Mouse (Mus musculus): ENCODE data around the gene Stat6. TPM values are rescaled to one million over a fixed set of nuclear protein-coding genes. Genes with fewer than 3 reads are reported as not detected.
"Not testable (repeated sequence)": the region's sequence is repeated elsewhere in the genome, so short reads cannot be mapped to it uniquely, and the experiment has no call there.

Gene Stat6
- polyA plus RNA-seq, 1 experiment from 2014 or later = 22.9 TPM

GRCm38 (mm10) chr10:127652906-127653638, 10.3 kb downstream of the Stat6 start:
- WGBS = 47% methylated on average over 21 of the region's 21 CpGs
- Histone ChIP-seq H3K36me3 (ENCODE audit: control insufficient read depth, insufficient read depth, low read length) (peaks cover 67% of the 10 kb centered on the region), H3K9ac (ENCODE audit: low read depth, low read length) (0 out of 2 replicates have a peak overlapping the region, but pooled peaks have one; percentile 32), H3K4me1 (ENCODE audit: control insufficient read depth, insufficient read depth, low read length) (no peaks in the 10 kb centered on the region), H3K4me3 (ENCODE audit: low read depth, low read length) (no peak overlapping the region), H3K4me2 (ENCODE audit: low read depth, low read length) (peak overlapping the region; percentile 26), H3K27ac (replicated peaks; ENCODE audit: low read depth, low read length) (no peak overlapping the region), H3K27me3 (replicated peaks; ENCODE audit: control insufficient read depth, insufficient read depth, low read length) (no peaks in the 10 kb centered on the region), H3K9me3 (ENCODE audit: control insufficient read depth, low read length) (no peaks in the 10 kb centered on the region)
- ATAC-seq (ENCODE audit: low read depth) (no peak), DNase-seq (ENCODE audit: low spot score) (no peak)

GRCm38 (mm10) chr10:127654970-127655579, 12.3 kb downstream of the Stat6 start:
- no peaks in the 10 kb centered on the region for H3K9me3 ChIP-seq (ENCODE audit: control insufficient read depth, low read length)
- WGBS = 59% methylated on average over 16 of the region's 16 CpGs
- H3K4me2 ChIP-seq (ENCODE audit: low read depth, low read length) = no peak overlapping the region
- H3K27ac ChIP-seq (replicated peaks; ENCODE audit: low read depth, low read length) = no peak overlapping the region
- no peaks in the 10 kb centered on the region for H3K27me3 ChIP-seq (replicated peaks; ENCODE audit: control insufficient read depth, insufficient read depth, low read length)
- H3K9ac ChIP-seq (ENCODE audit: low read depth, low read length) = no peak overlapping the region
- H3K4me1 ChIP-seq (ENCODE audit: control insufficient read depth, insufficient read depth, low read length) = no peaks in the 10 kb centered on the region
- ATAC-seq (ENCODE audit: low read depth) = no peak
- peaks cover 60% of the 10 kb centered on the region for H3K36me3 ChIP-seq (ENCODE audit: control insufficient read depth, insufficient read depth, low read length)
- DNase-seq (ENCODE audit: low spot score) = no peak
- H3K4me3 ChIP-seq (ENCODE audit: low read depth, low read length) = no peak overlapping the region

GRCm38 (mm10) chr10:127657617-127658016, 14.8 kb downstream of the Stat6 start:
- not testable (repeated sequence) for H3K4me2 ChIP-seq (ENCODE audit: low read depth, low read length); H3K9me3 ChIP-seq (ENCODE audit: control insufficient read depth, low read length); DNase-seq (ENCODE audit: low spot score); H3K27me3 ChIP-seq (replicated peaks; ENCODE audit: control insufficient read depth, insufficient read depth, low read length); ATAC-seq (ENCODE audit: low read depth); H3K4me3 ChIP-seq (ENCODE audit: low read depth, low read length); H3K27ac ChIP-seq (replicated peaks; ENCODE audit: low read depth, low read length); H3K9ac ChIP-seq (ENCODE audit: low read depth, low read length)
- Histone ChIP-seq H3K36me3 (ENCODE audit: control insufficient read depth, insufficient read depth, low read length) (peaks cover 58% of the 10 kb centered on the region), H3K4me1 (ENCODE audit: control insufficient read depth, insufficient read depth, low read length) (peaks cover 14% of the 10 kb centered on the region)
- WGBS = 60% methylated on average over 6 of the region's 6 CpGs

GRCm38 (mm10) chr10:127658076-127658475, 15.3 kb downstream of the Stat6 start:
- Histone ChIP-seq H3K27ac (replicated peaks; ENCODE audit: low read depth, low read length) (no peak overlapping the region), H3K4me3 (ENCODE audit: low read depth, low read length) (no peak overlapping the region), H3K9me3 (ENCODE audit: control insufficient read depth, low read length) (no peaks in the 10 kb centered on the region), H3K4me2 (ENCODE audit: low read depth, low read length) (no peak overlapping the region), H3K27me3 (replicated peaks; ENCODE audit: control insufficient read depth, insufficient read depth, low read length) (no peaks in the 10 kb centered on the region), H3K36me3 (ENCODE audit: control insufficient read depth, insufficient read depth, low read length) (peaks cover 62% of the 10 kb centered on the region), H3K4me1 (ENCODE audit: control insufficient read depth, insufficient read depth, low read length) (peaks cover 19% of the 10 kb centered on the region), H3K9ac (ENCODE audit: low read depth, low read length) (no peak overlapping the region)
- no peak for DNase-seq (ENCODE audit: low spot score)
- ATAC-seq (ENCODE audit: low read depth) = no peak
- WGBS = 16% methylated on average over 6 of the region's 6 CpGs

- H3K27ac ChIP-seq (replicated peaks; ENCODE audit: low read depth, low read length) = no peak overlapping the region
- WGBS = 44% methylated on average over 1 of the region's 1 CpGs
- peaks cover 31% of the 10 kb centered on the region for H3K4me1 ChIP-seq (ENCODE audit: control insufficient read depth, insufficient read depth, low read length)
- no peak for DNase-seq (ENCODE audit: low spot score)
- H3K9me3 ChIP-seq (ENCODE audit: control insufficient read depth, low read length) = no peaks in the 10 kb centered on the region
- no peak for ATAC-seq (ENCODE audit: low read depth)
- peaks cover 68% of the 10 kb centered on the region for H3K36me3 ChIP-seq (ENCODE audit: control insufficient read depth, insufficient read depth, low read length)
- no peak overlapping the region for H3K9ac ChIP-seq (ENCODE audit: low read depth, low read length)
- no peak overlapping the region for H3K4me3 ChIP-seq (ENCODE audit: low read depth, low read length)
- no peak overlapping the region for H3K4me2 ChIP-seq (ENCODE audit: low read depth, low read length)
- H3K27me3 ChIP-seq (replicated peaks; ENCODE audit: control insufficient read depth, insufficient read depth, low read length) = no peaks in the 10 kb centered on the region
Observed at GRCm38 (mm10) chr10:127659551-127659950, 16.8 kb downstream of the Stat6 start.

GRCm38 (mm10) chr10:127661291-127661914, 18.6 kb downstream of the Stat6 start:
- H3K4me1 ChIP-seq (ENCODE audit: control insufficient read depth, insufficient read depth, low read length) = peaks cover 38% of the 10 kb centered on the region
- H3K27me3 ChIP-seq (replicated peaks; ENCODE audit: control insufficient read depth, insufficient read depth, low read length) = no peaks in the 10 kb centered on the region
- peaks cover 56% of the 10 kb centered on the region for H3K36me3 ChIP-seq (ENCODE audit: control insufficient read depth, insufficient read depth, low read length)
- H3K4me2 ChIP-seq (ENCODE audit: low read depth, low read length) = peak overlapping the region; percentile 73
- H3K27ac ChIP-seq (replicated peaks; ENCODE audit: low read depth, low read length) = peak overlapping the region; percentile 77
- H3K9me3 ChIP-seq (ENCODE audit: control insufficient read depth, low read length) = no peaks in the 10 kb centered on the region
- ATAC-seq (ENCODE audit: low read depth) (no peak), DNase-seq (ENCODE audit: low spot score) (no peak)
- WGBS = 28% methylated on average over 14 of the region's 14 CpGs
- peak overlapping the region; percentile 85 for H3K4me3 ChIP-seq (ENCODE audit: low read depth, low read length)
- peak overlapping the region; percentile 59 for H3K9ac ChIP-seq (ENCODE audit: low read depth, low read length)

GRCm38 (mm10) chr10:127661915-127662663, 19.3 kb downstream of the Stat6 start:
- peak; percentile 86 for DNase-seq (ENCODE audit: low spot score)
- Histone ChIP-seq H3K4me1 (ENCODE audit: control insufficient read depth, insufficient read depth, low read length) (peaks cover 38% of the 10 kb centered on the region), H3K27ac (replicated peaks; ENCODE audit: low read depth, low read length) (peak overlapping the region; percentile 77), H3K9me3 (ENCODE audit: control insufficient read depth, low read length) (no peaks in the 10 kb centered on the region), H3K27me3 (replicated peaks; ENCODE audit: control insufficient read depth, insufficient read depth, low read length) (no peaks in the 10 kb centered on the region), H3K4me2 (ENCODE audit: low read depth, low read length) (peak overlapping the region; percentile 73), H3K36me3 (ENCODE audit: control insufficient read depth, insufficient read depth, low read length) (peaks cover 53% of the 10 kb centered on the region), H3K9ac (ENCODE audit: low read depth, low read length) (peak overlapping the region; percentile 59), H3K4me3 (ENCODE audit: low read depth, low read length) (peak overlapping the region; percentile 85)
- WGBS = 10% methylated on average over 16 of the region's 16 CpGs
- ATAC-seq (ENCODE audit: low read depth) = peak; percentile 7

- Histone ChIP-seq H3K27me3 (replicated peaks; ENCODE audit: control insufficient read depth, insufficient read depth, low read length) (no peaks in the 10 kb centered on the region), H3K9ac (ENCODE audit: low read depth, low read length) (peak overlapping the region; percentile 35; the same call in 1 of the 2 replicates), H3K9me3 (ENCODE audit: control insufficient read depth, low read length) (no peaks in the 10 kb centered on the region), H3K4me3 (ENCODE audit: low read depth, low read length) (peak overlapping the region; percentile 85), H3K4me2 (ENCODE audit: low read depth, low read length) (peak overlapping the region; percentile 73), H3K27ac (replicated peaks; ENCODE audit: low read depth, low read length) (peak overlapping the region; percentile 77), H3K4me1 (ENCODE audit: control insufficient read depth, insufficient read depth, low read length) (peaks cover 38% of the 10 kb centered on the region), H3K36me3 (ENCODE audit: control insufficient read depth, insufficient read depth, low read length) (peaks cover 49% of the 10 kb centered on the region)
- DNase-seq (ENCODE audit: low spot score) = no peak
- 33% methylated on average over 11 of the region's 19 CpGs for WGBS
- no peak for ATAC-seq (ENCODE audit: low read depth)
Observed at GRCm38 (mm10) chr10:127662666-127663253, 20.0 kb downstream of the Stat6 start.
